Mouse (Mus musculus) cerebellum, postnatal 10 days (tissue): ENCODE results near the gene Zdhhc20.

Experiments used
- DNase-seq, 2 experiments: peaks; one replicate each; pipeline ENCODE4 v3.0.0; 2021; ENCODE audit warnings: mixed read lengths in 2 of 2

The Zdhhc20 gene

GRCm38 (mm10) chr14:57820839-57821238, 69.2 kb downstream of the Zdhhc20 start:
- DNase-seq, result no peak

- DNase-seq, result no peak
These were observed 78.2 kb downstream of the Zdhhc20 start for GRCm38 (mm10) chr14:57811844-57812243.

- DNase-seq, result no peak
These were observed 79.2 kb downstream of the Zdhhc20 start for GRCm38 (mm10) chr14:57810886-57811285.

GRCm38 (mm10) chr14:57808558-57808957, 81.5 kb downstream of the Zdhhc20 start:
- peak; percentile 33 to 56 for DNase-seq

- DNase-seq, result no peak
These were observed 86.3 kb downstream of the Zdhhc20 start for GRCm38 (mm10) chr14:57803731-57804130.

- DNase-seq, result peak; percentile 97 to 99
These were observed 91.8 kb downstream of the Zdhhc20 start, which contains the start of gene Sap18 for GRCm38 (mm10) chr14:57797991-57798931. Sap18 (plus strand) TSS chr14:57798180.

- peak in 1 of 2 experiments; percentile 26 for DNase-seq
These were observed 92.5 kb downstream of the Zdhhc20 start for GRCm38 (mm10) chr14:57797551-57797950.

GRCm38 (mm10) chr14:57791171-57791570, 98.9 kb downstream of the Zdhhc20 start:
- no peak for DNase-seq

DNA sequence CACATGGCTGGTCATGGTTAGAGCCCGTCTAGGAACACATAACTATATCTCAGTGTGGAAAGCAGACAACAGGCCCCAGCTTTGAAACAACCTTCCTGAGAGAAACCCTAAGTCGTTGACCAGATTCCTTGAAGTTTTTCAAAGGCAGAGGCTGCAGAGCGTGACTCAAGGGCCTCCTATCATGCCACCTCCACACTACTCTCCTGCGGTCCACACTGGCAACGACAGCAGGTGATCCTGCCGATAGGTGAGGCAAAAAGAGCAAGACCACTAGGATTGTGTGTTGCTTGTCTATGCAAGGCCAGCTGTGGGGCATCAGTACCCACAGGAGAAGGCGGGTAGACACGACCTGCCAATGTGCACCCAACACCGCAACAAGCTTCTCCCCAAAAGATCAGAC, 100.3 kb downstream of the Zdhhc20 start:
- no peak for DNase-seq

DNA sequence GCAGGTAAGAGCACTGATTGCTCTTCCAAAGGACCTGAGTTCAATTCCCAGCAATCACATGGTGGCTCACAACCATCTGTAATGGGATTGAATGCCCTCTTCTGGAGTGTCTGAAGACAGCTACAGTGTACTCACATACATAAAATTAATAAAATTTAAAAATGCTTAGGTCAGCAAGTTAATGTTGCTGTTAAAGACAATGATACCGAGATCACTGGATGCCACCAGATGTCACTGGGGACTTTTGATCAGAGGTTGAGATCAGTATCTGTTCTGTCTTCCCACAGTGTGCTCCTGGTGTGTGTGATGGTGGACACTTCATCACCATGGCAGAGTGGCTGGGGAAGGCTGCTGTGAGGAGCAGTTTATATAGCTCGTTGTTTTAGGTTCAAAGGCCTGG, 100.8 kb downstream of the Zdhhc20 start:
- DNase-seq, result no peak

GRCm38 (mm10) chr14:57787406-57787805, 102.7 kb downstream of the Zdhhc20 start:
- DNase-seq, result peak; percentile 27 to 33
